Mouse (Mus musculus): ENCODE data around the gene Pum2. TPM values are rescaled to one million over a fixed set of nuclear protein-coding genes. Genes with fewer than 3 reads are reported as not detected.
A peak's percentile ranks its signal among the peaks of the same experiment; 100 is the strongest.

Gene Pum2
- polyA plus RNA-seq, 1 experiment from 2014 or later, result 22.7 TPM

DNA sequence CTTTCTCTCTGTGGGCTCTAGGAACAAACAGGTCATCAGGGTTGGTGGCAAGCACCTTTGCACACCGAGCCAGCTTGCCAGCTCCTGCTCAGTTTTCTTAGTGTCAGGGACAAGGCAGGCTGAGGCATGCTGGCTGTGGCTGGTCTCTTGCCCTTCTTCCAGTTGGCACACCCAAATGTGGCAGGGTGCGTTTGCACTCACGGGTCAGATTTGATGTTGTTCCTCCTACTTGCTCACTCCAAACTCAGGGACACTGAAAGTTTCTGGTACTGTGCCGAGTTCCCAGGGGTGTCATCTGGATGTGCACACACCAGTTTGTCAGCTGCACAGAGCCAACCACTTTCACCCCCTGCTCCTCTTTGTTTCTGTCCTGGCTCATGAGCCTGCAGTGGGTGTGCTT lies 17.3 kb upstream of the Pum2 start:
- no peaks in the 10 kb centered on the region for H3K36me3 ChIP-seq (ENCODE audit: control insufficient read depth, insufficient read depth)
- no peak for ATAC-seq
- TF ChIP-seq CTCF (IDR thresholded peaks at IDR 0.05; ENCODE audit: low read depth), result no peak
- 0 out of 2 replicates have a peak, but pooled peaks cover 3% of the 10 kb centered on the region for H3K4me1 ChIP-seq (replicated peaks; ENCODE audit: control insufficient read depth, insufficient read depth, low read length)
- no peaks in the 10 kb centered on the region for H3K9me3 ChIP-seq (ENCODE audit: control insufficient read depth)
- H3K27ac ChIP-seq (ENCODE audit: low read depth, low read length), result no peak overlapping the region
- H3K4me3 ChIP-seq (ENCODE audit: low read depth, low read length), result no peak overlapping the region
- WGBS, result 81% methylated on average over 4 of the region's 4 CpGs
- H3K4me2 ChIP-seq (replicated peaks; ENCODE audit: low read depth), result no peak overlapping the region
- no peaks in the 10 kb centered on the region for H3K27me3 ChIP-seq (replicated peaks; ENCODE audit: control insufficient read depth, insufficient read depth, low read length)
- H3K9ac ChIP-seq (ENCODE audit: low read depth, low read length), result no peak overlapping the region

DNA sequence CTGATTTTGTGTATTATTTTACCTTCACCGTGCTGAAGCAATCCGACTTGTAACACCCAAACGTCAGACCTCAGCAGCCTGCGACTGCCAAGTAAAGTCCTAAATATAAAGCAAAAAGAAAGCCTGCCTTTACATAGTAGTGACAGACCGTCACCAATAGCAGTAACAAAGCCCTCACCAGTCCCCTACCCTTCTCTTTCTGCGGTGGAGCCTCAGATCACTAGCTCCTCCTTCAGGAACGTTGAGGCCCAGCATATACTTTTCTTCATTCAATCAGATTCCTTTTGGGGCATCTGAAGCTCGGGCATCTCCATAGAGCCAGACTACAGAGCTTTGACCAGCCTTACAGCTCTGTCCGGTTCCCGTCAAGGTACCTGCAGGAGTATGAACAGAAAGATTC lies 16.8 kb upstream of the Pum2 start:
- ATAC-seq, result no peak
- H3K4me2 ChIP-seq (replicated peaks; ENCODE audit: low read depth), result no peak overlapping the region
- no peak overlapping the region for H3K27ac ChIP-seq (ENCODE audit: low read depth, low read length)
- H3K9me3 ChIP-seq (ENCODE audit: control insufficient read depth), result no peaks in the 10 kb centered on the region
- no peaks in the 10 kb centered on the region for H3K27me3 ChIP-seq (replicated peaks; ENCODE audit: control insufficient read depth, insufficient read depth, low read length)
- 0 out of 2 replicates have a peak, but pooled peaks have one; percentile 16 for TF ChIP-seq CTCF (IDR thresholded peaks at IDR 0.05; ENCODE audit: low read depth)
- WGBS, result 72% methylated on average over 10 of the region's 10 CpGs
- no peaks in the 10 kb centered on the region for H3K36me3 ChIP-seq (ENCODE audit: control insufficient read depth, insufficient read depth)
- H3K4me1 ChIP-seq (replicated peaks; ENCODE audit: control insufficient read depth, insufficient read depth, low read length), result peaks cover 6% of the 10 kb centered on the region; the same call in 1 of the 2 replicates
- no peak overlapping the region for H3K9ac ChIP-seq (ENCODE audit: low read depth, low read length)
- no peak overlapping the region for H3K4me3 ChIP-seq (ENCODE audit: low read depth, low read length)

DNA sequence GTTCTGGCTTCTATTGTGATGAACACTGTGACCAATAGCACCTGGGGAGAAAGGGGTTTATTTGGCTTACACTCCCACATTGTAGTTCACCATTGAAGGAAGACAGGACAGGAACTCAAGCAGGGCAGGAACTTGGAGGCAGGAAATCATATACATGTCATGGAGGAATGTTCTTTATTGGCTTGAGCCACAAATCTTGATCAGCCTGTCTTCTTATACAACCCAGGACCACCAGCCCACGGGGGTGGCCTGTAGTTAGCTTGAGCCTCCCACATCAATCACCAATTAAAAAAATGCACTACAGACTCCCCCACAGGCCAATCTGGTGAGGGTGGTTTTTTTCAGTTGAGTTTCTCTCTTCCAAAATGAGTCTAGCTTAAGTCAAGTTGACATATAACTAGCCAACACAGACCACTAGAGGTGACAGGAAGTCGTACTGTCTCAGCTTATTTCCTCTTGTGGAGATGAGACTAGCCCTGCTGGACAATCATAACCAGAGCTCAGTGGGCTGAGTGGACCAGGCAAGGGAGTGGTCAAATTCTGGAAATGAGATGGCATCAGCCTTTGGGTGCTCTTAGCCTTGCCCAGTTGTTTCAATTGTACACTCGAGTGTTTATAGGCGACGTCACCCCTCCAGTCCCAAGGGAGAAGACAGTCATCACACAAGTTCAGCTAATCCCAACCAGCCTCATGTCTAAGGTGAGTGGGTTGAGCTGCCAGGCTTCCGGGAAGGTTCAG lies 16.1 kb upstream of the Pum2 start:
- Histone ChIP-seq H3K27me3 (replicated peaks; ENCODE audit: control insufficient read depth, insufficient read depth, low read length) (no peaks in the 10 kb centered on the region), H3K4me3 (ENCODE audit: low read depth, low read length) (no peak overlapping the region), H3K9ac (ENCODE audit: low read depth, low read length) (no peak overlapping the region), H3K9me3 (ENCODE audit: control insufficient read depth) (no peaks in the 10 kb centered on the region), H3K27ac (ENCODE audit: low read depth, low read length) (no peak overlapping the region), H3K4me1 (replicated peaks; ENCODE audit: control insufficient read depth, insufficient read depth, low read length) (peaks cover 6% of the 10 kb centered on the region; the same call in 1 of the 2 replicates), H3K36me3 (ENCODE audit: control insufficient read depth, insufficient read depth) (no peaks in the 10 kb centered on the region), H3K4me2 (replicated peaks; ENCODE audit: low read depth) (no peak overlapping the region)
- no peak for TF ChIP-seq CTCF (IDR thresholded peaks at IDR 0.05; ENCODE audit: low read depth)
- no peak for ATAC-seq
- WGBS, result 84% methylated on average over 6 of the region's 6 CpGs

DNA sequence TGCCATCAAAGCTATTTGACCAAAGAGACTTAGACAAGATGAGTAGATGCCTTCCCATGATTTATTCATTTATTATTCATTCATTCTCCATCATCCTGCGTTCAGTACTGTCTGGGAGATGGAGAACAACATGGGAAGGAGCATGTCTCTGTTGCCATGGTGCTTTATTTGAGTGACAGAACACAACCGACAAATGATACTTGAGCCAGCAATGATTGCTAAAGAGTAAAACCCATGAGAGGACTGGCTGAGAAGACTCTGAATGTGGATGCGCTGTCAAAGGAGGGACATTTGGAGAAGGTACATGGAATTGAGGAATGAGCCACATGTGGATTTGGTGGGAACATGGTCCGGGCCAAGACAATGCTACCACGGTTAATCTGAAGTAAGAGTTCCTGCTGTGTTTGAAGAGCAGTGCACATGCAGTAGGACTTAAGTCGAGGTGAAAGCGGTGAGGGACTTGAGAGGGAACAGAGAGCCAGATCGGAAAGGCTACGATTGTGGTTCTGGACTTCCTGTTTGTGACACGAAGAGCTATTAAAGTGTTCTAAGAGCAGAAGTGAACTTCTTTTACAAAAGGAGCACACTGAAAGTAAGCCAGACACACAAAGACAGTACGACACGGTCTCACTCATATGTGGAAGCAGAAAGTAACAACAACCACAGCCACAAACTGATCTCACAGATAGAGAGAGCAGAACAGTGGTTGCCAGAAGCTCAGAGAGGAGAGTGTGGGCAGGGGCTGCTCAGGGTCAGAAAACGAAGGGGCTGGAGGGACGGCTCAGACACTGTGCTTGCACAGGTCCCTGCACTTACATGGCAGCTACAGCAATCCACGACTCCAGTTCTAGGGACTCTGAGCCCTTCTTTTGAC lies 14.3 kb upstream of the Pum2 start:
- ATAC-seq, result no peak
- Histone ChIP-seq H3K4me3 (ENCODE audit: low read depth, low read length) (no peak overlapping the region), H3K27ac (ENCODE audit: low read depth, low read length) (no peak overlapping the region), H3K27me3 (replicated peaks; ENCODE audit: control insufficient read depth, insufficient read depth, low read length) (no peaks in the 10 kb centered on the region), H3K9me3 (ENCODE audit: control insufficient read depth) (no peaks in the 10 kb centered on the region), H3K36me3 (ENCODE audit: control insufficient read depth, insufficient read depth) (no peaks in the 10 kb centered on the region), H3K9ac (ENCODE audit: low read depth, low read length) (no peak overlapping the region), H3K4me2 (replicated peaks; ENCODE audit: low read depth) (no peak overlapping the region), H3K4me1 (replicated peaks; ENCODE audit: control insufficient read depth, insufficient read depth, low read length) (peaks cover 6% of the 10 kb centered on the region)
- WGBS, result 85% methylated on average over 15 of the region's 15 CpGs
- no peak for TF ChIP-seq CTCF (IDR thresholded peaks at IDR 0.05; ENCODE audit: low read depth)

DNA sequence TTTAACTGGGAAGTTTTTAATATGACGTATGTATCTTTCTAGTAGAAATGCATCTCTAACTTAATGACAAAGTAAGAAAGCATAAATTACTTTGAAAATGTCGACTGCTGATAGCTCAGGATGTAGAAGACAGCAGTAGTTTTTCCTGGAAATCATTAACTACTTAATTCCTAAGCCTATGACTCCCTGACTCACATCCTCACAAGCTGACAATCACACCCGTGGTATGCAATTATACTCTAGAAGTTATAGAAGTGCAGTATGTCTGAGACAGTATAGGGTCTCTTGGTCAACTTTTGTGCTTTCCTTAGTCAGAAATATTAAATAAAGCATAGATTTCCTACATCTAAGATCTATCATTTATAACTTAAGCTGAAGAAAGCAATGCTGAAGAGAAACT lies 12.2 kb upstream of the Pum2 start:
- Histone ChIP-seq H3K27me3 (replicated peaks; ENCODE audit: control insufficient read depth, insufficient read depth, low read length) (no peaks in the 10 kb centered on the region), H3K4me1 (replicated peaks; ENCODE audit: control insufficient read depth, insufficient read depth, low read length) (peaks cover 6% of the 10 kb centered on the region), H3K4me3 (ENCODE audit: low read depth, low read length) (no peak overlapping the region), H3K9me3 (ENCODE audit: control insufficient read depth) (no peaks in the 10 kb centered on the region), H3K27ac (ENCODE audit: low read depth, low read length) (no peak overlapping the region), H3K4me2 (replicated peaks; ENCODE audit: low read depth) (no peak overlapping the region), H3K9ac (ENCODE audit: low read depth, low read length) (no peak overlapping the region), H3K36me3 (ENCODE audit: control insufficient read depth, insufficient read depth) (no peaks in the 10 kb centered on the region)
- WGBS, result 35% methylated on average over 3 of the region's 3 CpGs
- no peak for TF ChIP-seq CTCF (IDR thresholded peaks at IDR 0.05; ENCODE audit: low read depth)
- 0 out of 2 replicates have a peak, but pooled peaks have one; percentile 36 for ATAC-seq

DNA sequence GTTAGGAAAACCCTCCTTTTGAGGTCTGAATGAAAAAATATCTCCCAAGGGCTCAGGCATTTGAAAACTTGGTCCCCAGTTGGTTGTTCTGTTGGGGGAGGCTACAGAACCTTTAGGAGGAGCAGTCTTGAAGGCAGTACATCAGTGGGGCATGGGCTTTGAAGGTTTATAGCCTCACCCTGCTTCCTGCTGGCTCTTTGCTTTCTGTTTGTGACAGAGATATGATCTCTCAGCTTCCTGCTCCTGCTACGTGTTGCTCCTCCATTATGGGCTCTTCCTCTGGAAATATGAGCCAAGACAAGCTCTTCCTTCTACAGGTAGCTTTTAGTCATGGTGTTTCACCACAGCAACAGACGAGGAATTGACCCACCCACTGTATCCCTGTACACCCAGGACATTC lies 11.8 kb upstream of the Pum2 start:
- Histone ChIP-seq H3K27me3 (replicated peaks; ENCODE audit: control insufficient read depth, insufficient read depth, low read length) (no peaks in the 10 kb centered on the region), H3K9me3 (ENCODE audit: control insufficient read depth) (no peaks in the 10 kb centered on the region), H3K9ac (ENCODE audit: low read depth, low read length) (no peak overlapping the region), H3K4me1 (replicated peaks; ENCODE audit: control insufficient read depth, insufficient read depth, low read length) (peaks cover 6% of the 10 kb centered on the region), H3K36me3 (ENCODE audit: control insufficient read depth, insufficient read depth) (no peaks in the 10 kb centered on the region), H3K4me3 (ENCODE audit: low read depth, low read length) (no peak overlapping the region), H3K27ac (ENCODE audit: low read depth, low read length) (no peak overlapping the region), H3K4me2 (replicated peaks; ENCODE audit: low read depth) (peak overlapping the region; percentile 10; the same call in 1 of the 2 replicates)
- 6% methylated on average over 2 of the region's 2 CpGs for WGBS
- no peak for ATAC-seq
- TF ChIP-seq CTCF (IDR thresholded peaks at IDR 0.05; ENCODE audit: low read depth), result no peak

Data from intestine, postnatal 0 days (tissue).